Mouse (Mus musculus) spleen, embryonic (tissue): ENCODE data around the gene Smad5.

Source experiments
- CTCF ChIA-PET: fragments of 350-600 bp; sonication (Branson Sonifier 250); formaldehyde crosslinking; loops from one replicate; lab custom pipeline; 2022; lab: Charles Lee

Gene Smad5

DNA sequence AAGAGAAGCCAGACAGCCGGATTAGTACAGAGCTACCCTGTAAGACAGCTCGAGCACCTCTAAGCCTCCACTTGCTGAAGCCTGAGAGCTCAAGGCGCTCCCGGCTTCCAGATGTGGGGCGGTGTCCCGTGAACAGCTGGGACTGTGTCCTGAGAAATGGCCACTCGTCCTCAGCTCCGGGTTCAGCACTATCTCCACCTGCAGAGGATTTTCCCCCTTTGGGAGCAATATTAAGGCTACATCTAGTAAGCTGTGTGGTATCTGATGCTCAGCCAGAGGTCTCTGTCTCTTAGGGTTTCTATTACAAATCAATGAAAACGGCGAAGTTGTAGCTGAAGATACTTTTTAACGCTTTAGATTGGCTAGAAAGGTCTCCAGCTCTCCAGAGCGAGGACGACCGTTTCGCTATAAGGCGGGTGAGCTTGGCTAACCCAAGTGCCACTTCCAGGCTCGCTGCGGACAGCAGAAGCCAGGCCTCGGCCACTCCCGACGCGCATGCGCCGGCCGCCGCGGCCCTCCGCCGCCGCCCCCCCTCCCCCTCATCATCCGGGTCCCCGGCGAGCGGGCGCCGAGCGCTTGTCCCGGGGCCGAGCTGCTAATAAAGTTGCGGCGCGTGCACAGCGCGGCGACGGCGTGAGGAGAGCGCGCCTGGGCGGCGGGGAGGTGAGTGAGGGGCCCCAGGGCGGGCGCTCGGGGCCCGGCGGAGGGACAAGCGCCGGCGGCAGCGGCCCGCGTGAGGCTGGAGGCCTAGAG is at the start of gene Smad5:
Gene Smad5 (plus strand): TSS at position 542 of the 753 bp plus-strand sequence.
- CTCF ChIA-PET, result interaction anchor here (0.7 kb wide), 1 partner anchor 25 kb away, joined by 3 read pairs; no protein-coding TSS in a partner anchor

DNA sequence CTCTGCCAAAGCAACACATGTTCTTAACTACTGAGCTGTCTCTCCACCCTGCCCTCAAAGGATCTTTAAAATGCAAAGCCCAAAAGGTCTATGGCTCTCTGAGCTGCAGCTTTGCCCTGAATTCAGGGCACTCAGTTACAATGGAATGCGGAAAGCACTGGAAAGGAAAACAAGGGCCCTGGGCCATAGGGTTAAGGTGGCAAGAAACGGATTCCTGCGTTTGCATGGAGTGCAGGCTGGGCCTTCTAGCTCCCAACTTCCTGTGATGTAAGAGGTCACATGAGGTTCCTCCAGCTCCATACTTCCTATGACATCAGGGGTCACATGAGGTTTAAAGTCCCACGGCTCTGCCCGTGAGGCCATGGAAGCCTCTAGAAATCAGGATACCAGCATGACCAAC is 48.6 kb upstream of the Smad5 start:
- CTCF ChIA-PET, result interaction anchor here (0.7 kb wide), 1 partner anchor 74 kb away, joined by 3 read pairs; no protein-coding TSS in a partner anchor

DNA sequence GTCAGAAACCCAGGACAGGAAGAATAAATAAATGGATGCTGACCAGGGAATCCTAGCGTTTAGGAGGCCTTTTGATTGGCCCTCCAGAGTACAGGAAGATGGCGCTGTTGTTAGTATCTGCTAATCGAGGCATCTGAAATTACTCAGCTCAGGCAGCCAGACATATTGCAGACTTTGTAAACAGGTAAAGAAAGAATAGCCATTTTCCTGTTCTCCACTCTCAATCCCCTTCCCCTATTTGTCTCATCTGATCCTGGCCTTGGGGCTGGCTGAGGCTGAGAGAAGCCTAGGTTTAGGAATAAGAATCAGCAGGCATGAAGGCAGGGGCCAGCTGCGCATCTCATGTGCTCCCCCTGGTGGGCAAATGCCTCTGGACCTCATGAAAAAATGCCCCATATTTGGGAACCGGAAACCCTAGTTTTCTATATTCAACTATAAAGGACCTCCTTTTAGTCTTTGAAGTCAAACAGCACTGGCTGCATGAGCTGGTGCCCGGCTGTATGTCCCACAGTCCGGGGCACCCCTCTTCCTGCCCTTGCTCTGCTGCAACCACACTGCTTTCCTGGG is 44.8 kb upstream of the Smad5 start:
- CTCF ChIA-PET, result no interaction called here

DNA sequence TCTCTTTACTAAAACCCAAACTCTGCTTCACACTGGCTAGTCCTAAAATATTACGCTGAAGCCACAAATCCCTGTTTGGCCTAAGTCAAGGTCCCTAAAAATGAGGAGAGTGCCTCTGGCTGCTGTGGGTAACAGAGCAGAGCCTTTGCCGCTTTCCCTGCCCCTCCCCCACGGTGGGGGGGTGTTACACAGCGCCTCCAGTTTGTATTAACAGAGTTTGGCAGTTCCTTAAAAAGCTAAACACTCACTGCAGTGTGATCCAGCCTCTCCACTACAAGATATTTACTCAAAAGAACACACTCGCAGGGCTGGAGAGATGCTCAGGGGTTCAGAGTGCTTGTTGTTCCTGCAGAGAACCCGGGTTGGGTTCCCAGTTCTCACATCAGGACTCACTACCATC is 43.9 kb upstream of the Smad5 start:
- CTCF ChIA-PET, result interaction anchor here (0.7 kb wide), 1 partner anchor 34 kb away, joined by 3 read pairs; no protein-coding TSS in a partner anchor

DNA sequence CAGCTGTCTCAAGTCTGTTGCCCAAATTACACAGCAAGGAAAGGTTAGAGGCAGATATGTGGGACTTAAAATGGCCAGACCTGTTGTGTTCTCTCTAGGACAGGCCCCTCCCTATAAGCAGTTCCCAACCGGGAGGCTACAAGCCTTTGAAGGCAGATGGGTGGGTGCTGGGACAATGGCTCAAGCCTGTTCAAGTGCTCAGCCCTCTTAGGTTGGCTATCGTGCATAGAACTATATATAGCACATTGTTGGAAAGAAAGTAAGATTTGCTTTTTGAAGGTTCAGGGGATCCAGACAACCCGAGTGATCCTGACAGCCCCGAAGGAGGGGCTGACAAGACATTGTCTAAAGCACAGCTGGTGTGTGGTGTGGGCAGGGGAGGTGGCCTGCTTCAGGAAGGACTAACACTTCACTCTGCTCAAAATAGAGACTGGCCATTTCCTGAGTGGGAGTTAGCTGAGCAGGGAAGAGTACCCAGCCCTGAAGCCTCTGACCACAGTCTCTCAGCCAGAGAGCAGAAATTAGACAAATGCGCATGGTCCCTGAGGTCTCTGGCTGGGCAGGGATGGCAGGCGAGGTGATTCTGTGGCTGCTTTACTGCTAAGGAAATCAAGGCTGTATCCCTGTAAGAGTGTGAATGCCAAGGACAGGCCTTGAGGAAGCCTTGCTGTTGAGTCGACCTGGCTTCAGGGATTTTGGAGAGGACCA is 40.7 kb upstream of the Smad5 start:
- CTCF ChIA-PET, result no interaction called here

DNA sequence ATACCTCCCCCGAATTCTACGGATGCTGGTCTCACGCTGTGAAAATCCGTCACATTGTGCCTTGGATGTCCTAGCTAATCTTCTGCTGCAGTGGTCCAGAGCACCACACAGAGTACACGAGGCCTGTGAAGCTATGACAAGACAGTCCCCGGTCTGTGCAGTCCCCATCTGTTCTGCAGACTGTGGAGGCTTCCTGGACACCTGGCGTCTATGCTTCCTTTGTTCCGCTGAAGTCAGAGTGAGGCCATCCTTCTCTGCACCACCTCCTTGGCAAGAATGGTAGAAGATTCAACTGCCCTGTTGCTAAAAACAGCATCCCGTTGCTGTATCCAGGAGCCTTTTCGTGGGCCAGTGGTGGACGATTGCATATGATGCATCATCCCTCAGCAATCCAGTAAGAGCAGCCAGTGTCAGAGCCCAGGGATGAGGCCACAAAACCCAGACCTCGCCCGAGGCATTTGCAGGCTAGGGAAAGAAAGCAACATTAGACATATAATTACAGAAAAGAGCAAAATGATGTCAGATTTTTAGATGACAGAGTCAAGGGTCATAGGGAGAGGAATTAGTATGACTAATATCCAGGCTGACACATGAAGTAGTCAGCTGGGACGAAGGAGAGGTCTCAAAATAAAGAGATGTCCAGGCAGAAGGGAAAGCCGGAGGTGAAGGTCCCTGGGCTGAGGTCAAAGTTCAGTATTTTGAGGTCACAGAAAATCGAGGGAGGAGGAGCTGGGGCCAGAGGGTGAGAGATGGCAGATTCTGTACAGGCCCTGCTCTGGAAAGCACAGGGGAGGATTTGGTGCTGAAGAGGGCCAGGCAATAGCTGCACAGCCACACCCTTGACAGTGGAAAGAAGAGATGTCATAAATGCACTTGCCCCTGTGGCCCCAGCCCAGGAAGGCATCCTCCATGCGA is 38.3 kb upstream of the Smad5 start:
- CTCF ChIA-PET, result no interaction called here

DNA sequence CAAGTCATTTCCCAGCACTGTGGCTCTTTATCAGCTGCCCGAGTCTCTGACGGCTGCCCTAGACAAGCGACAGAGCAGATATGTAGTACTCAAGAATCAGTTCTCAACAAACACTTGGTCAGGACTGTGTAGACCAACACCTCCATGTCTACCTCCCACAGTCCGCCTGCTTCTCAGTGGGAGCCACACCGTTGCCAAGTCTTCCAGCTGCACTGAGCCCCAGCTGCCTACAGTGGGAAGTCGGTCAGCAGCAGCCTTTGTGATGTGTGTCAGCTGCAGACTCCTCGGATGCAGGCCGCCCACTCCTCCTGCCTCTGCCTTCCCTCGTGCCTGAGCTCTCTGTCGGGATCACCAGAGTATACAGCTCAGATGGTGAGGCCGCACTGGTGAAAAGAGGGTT is 31.6 kb upstream of the Smad5 start:
- CTCF ChIA-PET, result no interaction called here

DNA sequence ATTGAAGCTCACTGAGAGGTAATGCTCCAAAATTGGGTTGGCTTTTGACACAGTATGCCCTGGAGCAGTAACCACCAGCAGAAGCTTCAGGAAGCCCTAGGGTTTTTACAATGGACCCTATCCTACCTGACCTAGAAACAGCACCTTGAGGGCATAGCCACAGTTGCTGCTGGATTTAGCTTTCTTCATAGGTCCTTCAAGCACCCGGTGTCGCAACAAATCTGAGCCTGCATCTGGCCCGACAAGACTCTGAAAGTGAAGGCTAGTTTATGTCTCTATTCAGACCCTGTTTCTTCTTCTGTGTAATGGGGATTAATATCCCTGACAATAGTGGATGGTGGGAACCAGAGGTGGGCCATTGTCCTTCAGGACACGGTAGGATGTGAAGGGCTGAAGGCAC is 25.1 kb upstream of the Smad5 start:
- CTCF ChIA-PET, result no interaction called here

DNA sequence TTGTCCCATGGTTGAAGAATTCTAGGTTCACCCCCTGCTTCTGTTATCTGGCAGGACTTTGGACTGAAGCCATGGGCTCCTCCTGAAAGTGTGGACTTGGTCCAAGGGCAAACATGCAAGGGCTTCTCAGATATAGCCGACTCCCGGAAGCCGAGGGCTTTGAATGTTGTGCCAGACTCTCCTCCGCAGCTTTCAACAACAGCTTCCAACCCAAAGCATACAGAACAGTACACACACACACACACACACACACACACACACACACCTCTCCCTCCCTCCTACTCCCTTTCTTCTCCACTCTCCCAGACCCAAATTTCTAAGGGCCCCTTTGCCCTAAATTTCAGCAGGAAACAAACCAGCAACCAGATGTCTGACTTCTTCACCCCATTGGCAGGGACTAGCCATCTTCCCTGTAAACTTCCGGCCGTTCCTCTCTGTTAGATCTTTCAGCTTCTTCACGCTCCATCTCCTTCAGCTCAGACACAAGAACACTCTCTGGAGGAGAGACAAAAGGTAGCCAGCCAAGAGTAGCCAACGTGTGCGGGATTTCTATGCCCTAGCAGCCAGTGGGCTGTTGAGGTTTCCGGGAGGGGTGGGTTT is 24.5 kb upstream of the Smad5 start:
- CTCF ChIA-PET, result no interaction called here

DNA sequence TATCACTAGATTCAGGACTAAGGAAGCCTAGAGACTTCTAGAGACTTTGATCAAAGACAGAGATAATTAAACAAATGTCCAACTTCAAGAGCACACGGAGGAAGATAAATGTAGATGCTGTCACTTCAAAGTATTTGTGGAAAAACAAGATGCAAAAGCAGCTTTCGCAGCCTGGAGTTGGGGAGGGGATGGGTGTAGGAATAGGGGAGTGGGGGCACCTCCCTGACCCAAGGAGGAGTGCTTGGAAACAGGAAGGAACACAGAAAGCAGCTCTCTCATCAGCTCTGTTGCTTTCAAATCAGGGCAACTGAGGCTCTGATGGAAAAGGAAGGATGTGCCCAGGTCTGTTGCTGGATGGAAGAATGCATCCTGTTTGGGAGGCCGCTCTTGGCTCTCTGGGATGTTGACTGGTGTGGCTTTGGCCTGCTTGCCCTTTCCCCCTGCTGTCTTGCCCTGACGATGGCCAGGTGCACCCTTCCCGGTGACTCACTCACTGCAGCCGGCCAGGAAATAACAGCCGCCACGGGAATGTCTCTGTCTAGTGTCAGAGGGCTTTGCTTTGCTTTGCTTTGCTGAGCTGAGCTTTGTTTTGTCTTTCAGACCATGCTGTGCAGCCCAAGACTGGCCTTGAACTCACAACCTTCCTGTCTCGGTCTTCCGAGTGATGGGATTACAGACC is 23.8 kb upstream of the Smad5 start:
- CTCF ChIA-PET, result no interaction called here

DNA sequence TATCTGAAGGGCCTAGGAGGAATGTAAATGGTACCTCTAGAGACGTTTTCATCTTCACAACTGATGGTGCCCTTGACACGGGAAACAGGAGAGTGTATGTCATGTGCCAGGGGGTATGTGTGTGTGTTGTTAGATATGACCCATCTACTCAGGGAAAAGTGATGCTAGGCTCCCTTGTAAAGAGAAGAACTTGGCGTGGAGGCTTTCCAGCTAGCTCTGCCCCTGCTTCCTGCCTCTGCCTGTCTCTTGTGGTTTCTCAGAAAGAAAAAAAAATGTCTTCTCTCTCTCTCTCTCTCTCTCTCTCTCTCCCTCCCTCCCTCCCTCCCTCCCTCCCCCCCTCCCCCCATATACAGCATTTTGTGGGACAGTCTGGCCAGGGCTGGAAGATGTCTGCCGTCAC is 20.9 kb upstream of the Smad5 start:
- CTCF ChIA-PET, result no interaction called here

DNA sequence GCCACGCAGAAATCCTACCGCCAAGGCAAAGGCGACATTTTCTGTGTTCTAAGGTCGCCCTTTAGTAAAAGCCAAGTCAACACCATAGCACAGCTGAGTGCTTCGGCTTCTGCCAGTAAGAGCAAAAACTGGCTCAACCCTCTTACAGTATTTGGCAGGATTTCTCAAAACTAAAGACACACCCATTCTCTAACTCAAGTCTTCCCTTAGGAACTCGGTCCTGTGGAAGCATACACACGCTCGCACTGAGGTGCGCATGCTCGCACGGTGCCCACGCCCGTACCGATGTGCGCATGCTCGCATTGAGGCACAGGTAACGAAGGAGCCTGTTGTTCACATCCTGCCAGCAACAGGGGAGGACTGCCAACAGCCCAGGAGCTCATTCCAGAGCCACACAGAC is 20.5 kb upstream of the Smad5 start:
- CTCF ChIA-PET, result no interaction called here

DNA sequence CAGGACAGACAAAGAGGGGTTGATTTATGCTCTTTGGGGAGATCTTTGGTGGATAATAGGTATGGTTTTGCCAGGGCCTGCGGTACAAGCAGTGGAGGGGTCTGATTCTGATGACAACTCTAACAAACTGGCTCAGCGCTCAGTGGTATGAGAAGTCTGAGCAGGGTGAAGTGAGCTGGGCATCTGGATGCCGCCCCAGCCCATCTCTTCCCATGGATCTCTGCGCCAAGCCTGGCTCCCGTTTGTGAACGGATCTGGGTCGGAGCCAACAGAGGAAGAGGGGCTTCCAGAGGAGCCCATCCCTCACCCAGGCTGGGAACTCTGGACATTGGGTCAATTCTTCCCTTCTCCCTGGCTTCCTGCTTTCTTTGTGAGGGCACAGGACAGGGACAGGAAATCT is 19.5 kb upstream of the Smad5 start:
- CTCF ChIA-PET, result no interaction called here

DNA sequence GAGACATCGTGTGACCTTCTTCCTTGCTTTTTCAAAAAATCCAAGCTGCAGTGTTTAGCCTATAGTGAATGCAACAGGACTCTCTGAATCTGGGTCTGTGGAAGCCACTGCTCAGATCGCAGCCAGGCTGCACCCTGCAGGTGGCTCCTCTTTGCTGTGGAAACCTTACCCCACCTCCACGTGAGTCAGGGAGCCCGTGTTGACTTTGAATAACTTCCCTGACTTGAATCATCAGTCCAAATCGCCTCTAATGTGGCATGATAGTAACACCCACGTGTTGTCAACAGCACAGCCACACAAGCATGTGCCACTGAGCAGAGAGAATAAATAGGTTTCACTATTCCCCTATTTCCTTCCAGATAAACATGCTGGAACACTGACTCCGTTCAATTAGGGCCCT is 10.8 kb upstream of the Smad5 start:
- CTCF ChIA-PET, result no interaction called here

DNA sequence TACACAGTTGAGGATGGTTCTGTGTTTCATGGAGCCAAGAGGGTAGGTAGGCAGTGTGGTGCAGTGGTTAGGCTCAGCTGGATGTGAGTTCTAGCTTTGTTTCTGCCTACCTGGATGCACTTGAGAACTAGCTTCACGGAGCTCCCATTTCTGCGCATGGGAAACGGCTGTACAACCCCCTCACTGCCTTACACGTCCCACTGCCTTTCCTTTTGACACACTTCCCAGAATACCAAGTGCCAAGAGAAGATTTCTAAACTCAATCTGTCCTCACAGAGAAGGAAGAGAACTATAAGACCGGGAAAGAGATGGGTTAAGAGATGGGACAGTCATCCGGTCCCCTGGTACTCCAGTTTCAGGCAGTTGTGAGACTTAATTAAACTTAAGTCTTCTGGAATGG is 10.2 kb upstream of the Smad5 start:
- CTCF ChIA-PET, result interaction anchor here (0.5 kb wide), 1 partner anchor 34 kb away, joined by 3 read pairs; no protein-coding TSS in a partner anchor

DNA sequence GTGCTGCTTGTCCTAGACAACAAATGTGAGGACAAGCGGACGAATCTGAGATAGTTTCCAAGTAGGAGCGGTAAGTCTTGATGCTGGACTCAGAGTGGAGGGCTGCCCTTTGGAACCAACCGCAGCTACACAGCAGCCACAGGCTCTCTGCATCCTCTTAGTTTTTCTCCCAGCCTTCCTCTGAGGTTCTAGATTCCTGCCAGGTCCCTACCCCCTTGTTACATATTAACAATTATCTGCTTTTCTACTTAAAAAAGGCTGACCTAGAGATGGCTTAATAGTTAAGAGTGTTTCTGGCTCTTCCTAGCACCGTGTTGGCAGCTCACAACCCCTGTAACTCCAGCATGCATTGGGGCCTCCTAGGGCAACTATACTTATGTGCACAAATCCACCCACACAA is 7.1 kb upstream of the Smad5 start:
- CTCF ChIA-PET, result no interaction called here

DNA sequence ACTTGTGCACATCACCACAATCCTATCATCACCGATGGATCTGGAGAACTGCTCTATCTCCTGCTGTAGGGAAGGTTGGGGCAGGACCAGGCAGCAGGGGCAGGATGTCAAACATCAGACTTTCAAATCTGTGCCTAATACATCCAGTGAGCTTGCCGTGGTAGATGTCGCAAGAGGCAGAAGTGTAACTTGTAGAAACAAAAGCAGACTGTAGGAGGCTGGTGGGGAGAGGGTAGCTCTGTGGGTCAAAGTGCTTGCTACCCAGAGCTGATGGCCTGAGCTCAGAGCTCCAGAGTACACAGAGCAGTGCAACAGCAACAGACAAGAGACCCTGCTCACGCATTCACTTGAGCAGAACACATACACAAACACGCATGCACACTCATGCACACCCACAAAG is 6.1 kb upstream of the Smad5 start:
- CTCF ChIA-PET, result no interaction called here

DNA sequence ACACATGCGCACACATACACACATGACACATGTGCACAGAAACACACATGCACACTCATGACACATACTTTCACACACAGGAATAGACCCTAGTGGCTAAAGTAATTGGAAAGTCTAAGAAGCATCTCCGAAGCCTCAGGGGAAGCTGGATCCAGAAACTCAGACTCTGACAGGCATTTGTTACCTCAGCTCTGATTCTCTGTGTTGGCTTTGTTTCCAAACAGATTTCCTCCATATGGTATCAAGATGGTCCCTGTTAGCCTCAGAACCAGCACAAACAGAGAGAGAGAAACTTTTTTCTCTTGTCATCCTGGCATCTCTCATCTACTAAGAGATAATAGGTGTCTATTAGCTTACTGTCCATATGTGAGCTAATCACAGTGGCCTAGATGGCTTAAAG is 5.6 kb upstream of the Smad5 start:
- CTCF ChIA-PET, result no interaction called here

DNA sequence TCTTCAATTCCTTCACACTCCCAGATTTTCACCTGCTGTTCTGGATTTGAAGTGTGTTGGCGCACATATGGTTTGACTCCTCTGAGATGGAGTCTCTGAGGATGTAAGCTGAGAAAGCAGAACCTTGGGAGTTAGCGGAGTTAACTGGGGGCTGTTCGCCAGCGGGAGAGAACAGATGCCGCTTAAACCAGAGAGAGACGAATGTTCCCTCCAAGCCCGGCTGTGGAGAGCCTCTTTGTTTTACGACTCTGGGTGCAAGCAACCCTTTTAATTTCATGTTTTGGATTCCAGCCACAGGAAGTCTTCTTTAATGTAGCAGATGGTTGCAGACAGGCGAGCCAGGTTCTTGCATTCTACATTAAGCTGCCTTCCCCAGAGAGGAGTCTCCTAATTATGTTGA is 4.4 kb upstream of the Smad5 start:
- CTCF ChIA-PET, result no interaction called here

DNA sequence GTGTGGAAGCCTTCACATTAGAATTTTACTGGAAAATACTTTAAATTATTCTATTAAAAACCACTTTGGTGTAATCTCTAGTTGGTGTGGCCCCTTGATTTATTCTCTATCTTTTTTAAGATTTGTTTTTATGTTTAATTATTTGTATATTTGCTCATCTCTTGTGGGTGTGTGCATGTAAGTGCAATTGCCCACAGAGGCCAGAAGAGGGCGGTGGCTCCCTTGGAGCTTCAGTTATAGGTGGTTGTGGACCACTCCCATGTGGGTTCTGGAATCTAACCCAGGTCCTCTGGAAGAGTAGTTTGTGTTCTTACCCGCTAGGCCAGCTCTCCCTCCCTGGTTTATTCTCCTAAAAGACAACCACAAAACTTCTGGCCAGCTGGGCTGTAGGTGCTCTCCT is 3.4 kb upstream of the Smad5 start:
- CTCF ChIA-PET, result no interaction called here

DNA sequence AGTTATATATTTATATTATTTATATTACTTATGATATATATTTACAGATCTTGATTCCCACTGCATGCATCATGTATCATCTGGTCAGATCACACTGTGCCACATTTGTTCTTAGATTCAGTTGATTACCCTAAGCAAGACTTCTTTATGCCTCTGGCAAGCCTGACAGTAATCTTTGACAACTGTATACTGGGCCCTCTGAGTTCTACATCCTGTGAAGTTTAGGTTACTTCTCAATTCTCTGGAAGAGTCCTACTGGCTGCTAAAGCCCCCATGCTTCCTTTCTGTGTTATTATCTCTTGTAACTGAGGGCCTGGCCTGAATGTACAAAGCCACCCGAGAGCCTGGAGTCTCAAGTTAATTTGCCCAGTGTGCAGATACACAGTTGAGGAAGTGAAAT is 1.8 kb upstream of the Smad5 start:
- CTCF ChIA-PET, result no interaction called here
